Mouse (Mus musculus): ENCODE results near the gene Il17ra. TPM values are rescaled to one million over a fixed set of nuclear protein-coding genes. Genes with fewer than 3 reads are reported as not detected.

Il17ra gene
- polyA plus RNA-seq, 1 experiment from 2014 or later = 1.1 TPM

- Histone ChIP-seq H3K4me3 (ENCODE audit: low read depth, low read length) (peak within 1 kb of the TSS; percentile 95), H3K27me3 (replicated peaks; ENCODE audit: control insufficient read depth, insufficient read depth, low read length) (no peaks in the 10 kb centered on the region), H3K27ac (ENCODE audit: low read depth, low read length) (no peak within 1 kb of the TSS), H3K4me1 (ENCODE audit: control insufficient read depth, insufficient read depth, low read length) (peaks cover 13% of the 10 kb centered on the region; the same call in 1 of the 2 replicates), H3K9me3 (replicated peaks; ENCODE audit: control insufficient read depth, low read length) (no peaks in the 10 kb centered on the region), H3K4me2 (ENCODE audit: low read length) (peak within 1 kb of the TSS; percentile 68), H3K36me3 (ENCODE audit: control insufficient read depth, insufficient read depth, low read length) (no peaks in the 10 kb centered on the region), H3K9ac (ENCODE audit: low read length) (peak within 1 kb of the TSS; percentile 81)
- WGBS = under 1% methylated on average over 72 of the region's 75 CpGs
- DNase-seq (ENCODE audit: low spot score) = peak; percentile 97
- peak; percentile 99 for ATAC-seq
Observed at GRCm38 (mm10) chr6:120531020-120531965, 68.2 kb downstream of the Il17ra start, which contains the start of gene Hdhd5. Hdhd5 (minus strand) TSS chr6:120531319.

DNA sequence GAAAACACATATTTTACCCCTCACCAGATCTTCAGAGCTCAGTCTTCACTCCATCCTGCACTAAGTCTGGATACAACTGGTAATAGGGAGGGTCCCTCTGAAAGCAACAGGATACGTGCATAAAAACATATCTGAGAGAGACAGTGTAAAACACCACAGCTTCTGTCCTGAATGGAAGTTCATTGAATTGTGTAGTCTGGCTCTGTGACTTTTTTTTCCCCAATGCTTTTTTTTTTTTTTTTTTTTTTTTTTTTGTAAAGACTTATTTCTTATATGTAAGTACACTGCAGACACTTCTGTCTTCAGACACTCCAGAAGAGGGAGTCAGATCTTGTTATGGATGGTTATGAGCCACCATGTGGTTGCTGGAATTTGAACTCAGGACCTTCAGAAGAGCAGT lies 69.5 kb downstream of the Il17ra start:
- DNase-seq (ENCODE audit: low spot score) (no peak), ATAC-seq (no peak)
- H3K4me3 ChIP-seq (ENCODE audit: low read depth, low read length) = no peak overlapping the region
- peaks cover 13% of the 10 kb centered on the region; the same call in 1 of the 2 replicates for H3K4me1 ChIP-seq (ENCODE audit: control insufficient read depth, insufficient read depth, low read length)
- H3K9ac ChIP-seq (ENCODE audit: low read length) = no peak overlapping the region
- H3K9me3 ChIP-seq (replicated peaks; ENCODE audit: control insufficient read depth, low read length) = no peaks in the 10 kb centered on the region
- WGBS = 88% methylated on average over 1 of the region's 1 CpGs
- no peaks in the 10 kb centered on the region for H3K36me3 ChIP-seq (ENCODE audit: control insufficient read depth, insufficient read depth, low read length)
- H3K27me3 ChIP-seq (replicated peaks; ENCODE audit: control insufficient read depth, insufficient read depth, low read length) = no peaks in the 10 kb centered on the region
- H3K4me2 ChIP-seq (ENCODE audit: low read length) = no peak overlapping the region
- H3K27ac ChIP-seq (ENCODE audit: low read depth, low read length) = no peak overlapping the region

GRCm38 (mm10) chr6:120536337-120536736 lies 73.3 kb downstream of the Il17ra start:
- WGBS = 84% methylated on average over 2 of the region's 2 CpGs
- Histone ChIP-seq H3K27me3 (replicated peaks; ENCODE audit: control insufficient read depth, insufficient read depth, low read length) (no peaks in the 10 kb centered on the region), H3K4me3 (ENCODE audit: low read depth, low read length) (no peak overlapping the region), H3K4me1 (ENCODE audit: control insufficient read depth, insufficient read depth, low read length) (no peaks in the 10 kb centered on the region), H3K9me3 (replicated peaks; ENCODE audit: control insufficient read depth, low read length) (no peaks in the 10 kb centered on the region), H3K9ac (ENCODE audit: low read length) (no peak overlapping the region), H3K36me3 (ENCODE audit: control insufficient read depth, insufficient read depth, low read length) (no peaks in the 10 kb centered on the region), H3K27ac (ENCODE audit: low read depth, low read length) (no peak overlapping the region), H3K4me2 (ENCODE audit: low read length) (no peak overlapping the region)
- ATAC-seq (no peak), DNase-seq (ENCODE audit: low spot score) (no peak)

Other genes with a start within 250 kb of the Il17ra start
- not detected in 2 replicates for gene D330020A13Rik, start 168.9 kb upstream of the Il17ra start, polyA plus RNA-seq (2014; fragmentation: Nextera tagmentation; extraction: Ambion mirVana)
- not detected in 2 replicates for gene B4galnt3, start 168.7 kb upstream of the Il17ra start, polyA plus RNA-seq (2014; fragmentation: Nextera tagmentation; extraction: Ambion mirVana)
- gene Kdm5a, start 99.1 kb upstream of the Il17ra start, polyA plus RNA-seq (2014; fragmentation: Nextera tagmentation; extraction: Ambion mirVana) = 41.5 and 46.2 TPM in 2 replicates
- 12.3 and 14.5 TPM in 2 replicates for gene Ccdc77, start 98.9 kb upstream of the Il17ra start, polyA plus RNA-seq (2014; fragmentation: Nextera tagmentation; extraction: Ambion mirVana)
- 3.0 and 3.5 TPM in 2 replicates for gene Tmem121b, start 30.6 kb downstream of the Il17ra start, polyA plus RNA-seq (2014; fragmentation: Nextera tagmentation; extraction: Ambion mirVana)
- 9.0 and 10.4 TPM in 2 replicates for gene Hdhd5, start 68.1 kb downstream of the Il17ra start, polyA plus RNA-seq (2014; fragmentation: Nextera tagmentation; extraction: Ambion mirVana)
- 5.3 and 5.6 TPM in 2 replicates for gene Cecr2, start 203.1 kb downstream of the Il17ra start, polyA plus RNA-seq (2014; fragmentation: Nextera tagmentation; extraction: Ambion mirVana)

All from forebrain, embryonic 14.5 days (tissue).